Mouse (Mus musculus): ENCODE results near the gene Dnmt3c.

DNA sequence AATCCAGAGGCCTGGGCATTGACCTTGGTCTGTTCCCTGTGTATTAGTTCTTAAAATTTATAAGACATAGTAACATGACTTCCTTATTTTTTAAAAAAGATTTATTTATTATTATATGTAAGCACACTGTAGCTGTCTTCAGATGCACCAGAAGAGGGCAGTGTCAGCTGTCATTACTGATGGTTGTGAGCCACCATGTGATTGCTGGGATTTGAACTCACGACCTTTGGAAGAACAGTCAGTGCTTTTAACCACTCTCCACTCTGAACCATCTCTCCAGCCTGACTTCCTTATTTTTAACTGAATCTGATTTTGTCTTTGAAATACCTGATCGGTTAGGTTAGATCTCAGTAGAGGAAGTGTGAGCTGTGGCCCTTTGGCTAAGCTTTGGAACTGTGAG is 23.8 kb upstream of the Dnmt3c start:
- TF ChIP-seq HCFC1 (IDR thresholded peaks at IDR 0.05; ENCODE audit: borderline replicate concordance, insufficient read depth, low read length), result no peak
- no peak for TF ChIP-seq ZNF384 (IDR thresholded peaks at IDR 0.05; ENCODE audit: low read depth, low read length)
